Mouse (Mus musculus) CD8-positive naive resting alpha-beta T cell, adult 2 months (primary cell): ENCODE results near the gene Ttn.
"Not testable (repeated sequence)": the region's sequence is repeated elsewhere in the genome, so short reads cannot be mapped to it uniquely, and the experiment has no call there.

ENCODE experiments used
- DNase-seq, 2 experiments: peaks; one replicate each; pipeline ENCODE4 v3.0.0; 2022; ENCODE audit warnings: low read depth in 2 of 2, low spot score in 2 of 2

Gene Ttn

GRCm38 (mm10) chr2:76982391-76983145 is at the start of gene Ttn:
TSS of gene Ttn (minus strand) at chr2:76982547.
- DNase-seq, result no peak

- DNase-seq, result no peak
These were observed 38.3 kb upstream of the Ttn start for GRCm38 (mm10) chr2:77020649-77021048.

GRCm38 (mm10) chr2:77017735-77018134 is 35.4 kb upstream of the Ttn start:
- DNase-seq, result no peak

- DNase-seq, result not testable (repeated sequence)
These were observed 31.1 kb upstream of the Ttn start for GRCm38 (mm10) chr2:77013449-77013848.

- DNase-seq, result no peak
These were observed 29.6 kb upstream of the Ttn start for GRCm38 (mm10) chr2:77011981-77012380.

GRCm38 (mm10) chr2:77007015-77007414 is 24.7 kb upstream of the Ttn start:
- no peak for DNase-seq

GRCm38 (mm10) chr2:77003148-77003547 is 20.8 kb upstream of the Ttn start:
- no peak for DNase-seq

- no peak for DNase-seq
These were observed 16.0 kb upstream of the Ttn start for GRCm38 (mm10) chr2:76998351-76998750.

- DNase-seq, result no peak
These were observed 10.3 kb upstream of the Ttn start for GRCm38 (mm10) chr2:76992493-76993201.

- DNase-seq, result no peak
These were observed 5.0 kb upstream of the Ttn start for GRCm38 (mm10) chr2:76987317-76987716.

- no peak for DNase-seq
These were observed 2.0 kb upstream of the Ttn start for GRCm38 (mm10) chr2:76984384-76984783.

- DNase-seq, result no peak
These were observed 1.3 kb upstream of the Ttn start for GRCm38 (mm10) chr2:76983601-76984000.

GRCm38 (mm10) chr2:76981717-76982116 is 630 bp downstream of the Ttn start:
- no peak for DNase-seq

GRCm38 (mm10) chr2:76980146-76980545 is 2.2 kb downstream of the Ttn start:
- no peak for DNase-seq

- no peak for DNase-seq
These were observed 4.7 kb downstream of the Ttn start for GRCm38 (mm10) chr2:76977650-76978049.

- no peak for DNase-seq
These were observed 10.3 kb downstream of the Ttn start for GRCm38 (mm10) chr2:76972051-76972450.

GRCm38 (mm10) chr2:76971069-76971468 is 11.3 kb downstream of the Ttn start:
- no peak for DNase-seq

- no peak for DNase-seq
These were observed 11.7 kb downstream of the Ttn start for GRCm38 (mm10) chr2:76970669-76971068.

- DNase-seq, result no peak
These were observed 12.1 kb downstream of the Ttn start for GRCm38 (mm10) chr2:76970204-76970603.

GRCm38 (mm10) chr2:76969637-76970036 is 12.7 kb downstream of the Ttn start:
- DNase-seq, result no peak

GRCm38 (mm10) chr2:76968919-76969318 is 13.4 kb downstream of the Ttn start:
- DNase-seq, result no peak

- DNase-seq, result no peak
These were observed 15.8 kb downstream of the Ttn start for GRCm38 (mm10) chr2:76966582-76966981.

- DNase-seq, result no peak
These were observed 16.3 kb downstream of the Ttn start for GRCm38 (mm10) chr2:76966013-76966412.
